Mouse (Mus musculus) intestine, postnatal 0 days (tissue): ENCODE measurements around the gene Hoxa6. TPM values are rescaled to one million over a fixed set of nuclear protein-coding genes. Genes with fewer than 3 reads are reported as not detected.

Experiments
- ATAC-seq: fragments of 200-750 bp; cut with Nextera tagmentation; 2 replicates; pipeline ENCODE4 v1.8.0; 2017; ENCODE audit warnings: mild to moderate bottlenecking, moderate TSS enrichment, moderate library complexity
- H3K27ac ChIP-seq: fragments of 300-500 bp; sonication (generic); 2 replicates; pipeline ENCODE4 v1.5.1; 2014; ENCODE audit warnings: mild to moderate bottlenecking, low read depth, low read length, moderate library complexity
- H3K27me3 ChIP-seq: fragments of 300-500 bp; sonication (generic); replicated peaks from 2 replicates; pipeline ENCODE4 v1.6.1; 2014; ENCODE audit warnings: low read length, mixed read lengths; ENCODE audit not compliant: control insufficient read depth, insufficient read depth
- H3K36me3 ChIP-seq: fragments of 300-500 bp; sonication (generic); 2 replicates; pipeline ENCODE4 v1.6.1; 2014; ENCODE audit warnings: mild to moderate bottlenecking, moderate library complexity; ENCODE audit not compliant: control insufficient read depth, insufficient read depth
- H3K4me1 ChIP-seq: fragments of 300-500 bp; sonication (generic); replicated peaks from 2 replicates; pipeline ENCODE4 v1.6.1; 2014; ENCODE audit warnings: antibody characterized with exemption, low read length, mixed read lengths; ENCODE audit not compliant: control insufficient read depth, insufficient read depth
- H3K4me2 ChIP-seq: fragments of 300-500 bp; sonication (generic); replicated peaks from 2 replicates; pipeline ENCODE4 v1.6.1; 2014; ENCODE audit warnings: low read depth, mild to moderate bottlenecking, moderate library complexity
- H3K4me3 ChIP-seq: fragments of 300-500 bp; sonication (generic); 2 replicates; pipeline ENCODE4 v1.5.1; 2014; ENCODE audit warnings: low read depth, low read length
- H3K9ac ChIP-seq: fragments of 300-500 bp; sonication (generic); 2 replicates; pipeline ENCODE4 v1.6.1; 2014; ENCODE audit warnings: mild to moderate bottlenecking, low read depth, low read length
- H3K9me3 ChIP-seq: fragments of 300-500 bp; sonication (generic); 2 replicates; pipeline ENCODE4 v1.6.1; 2016; ENCODE audit warnings: mixed run types; ENCODE audit not compliant: control insufficient read depth
- CTCF ChIP-seq: sonication (generic); IDR thresholded peaks from 2 replicates; pipeline ENCODE4 v1.5.1; 2016; ENCODE audit warnings: low read depth, mild to moderate bottlenecking, control low read depth, antibody characterized with exemption, moderate library complexity
- WGBS: fragments of 180-500 bp; shearing (Covaris S2); extraction: QIAGEN DNeasy Blood & Tissue Kit; methylation state at CpG from one replicate; pipeline ENCODE4 v1.1.7; 2014; 5-methylcytosine and 5-hydroxymethylcytosine counted together
- polyA plus RNA-seq: library from polyadenylated mRNA; unstranded; fragments of >200 nt; fragmentation: Nextera tagmentation; extraction: Ambion mirVana; gene quantifications from 2 replicates; pipeline ENCODE4 v1.2.1, GENCODE M21; 2015

Gene Hoxa6
- 0.76 and 0.81 TPM in 2 replicates for polyA plus RNA-seq

GRCm38 (mm10) chr6:52208072-52208867, at the start of gene Hoxa6:
Gene Hoxa6 (minus strand): TSS chr6:52208722.
- Histone ChIP-seq H3K27ac (peak within 1 kb of the TSS; percentile 35; the same call in 1 of the 2 replicates), H3K27me3 (peaks cover 88% of the 10 kb centered on the region), H3K4me1 (no peaks in the 10 kb centered on the region), H3K9me3 (no peaks in the 10 kb centered on the region), H3K9ac (peak within 1 kb of the TSS; percentile 46), H3K36me3 (no peaks in the 10 kb centered on the region), H3K4me3 (peak within 1 kb of the TSS; percentile 37), H3K4me2 (peak within 1 kb of the TSS; percentile 66)
- WGBS, result 8% methylated on average over 47 of the region's 47 CpGs
- no peak for TF ChIP-seq CTCF
- no peak for ATAC-seq

- Histone ChIP-seq H3K36me3 (no peaks in the 10 kb centered on the region), H3K27ac (no peak overlapping the region), H3K9me3 (no peaks in the 10 kb centered on the region), H3K4me3 (no peak overlapping the region), H3K4me2 (no peak overlapping the region), H3K27me3 (peaks cover 86% of the 10 kb centered on the region), H3K9ac (no peak overlapping the region), H3K4me1 (no peaks in the 10 kb centered on the region)
- TF ChIP-seq CTCF, result peak; percentile 87
- 4% methylated on average over 6 of the region's 6 CpGs for WGBS
- no peak for ATAC-seq
These were observed 48.4 kb upstream of the Hoxa6 start for GRCm38 (mm10) chr6:52256956-52257355.

GRCm38 (mm10) chr6:52253511-52254500, 45.3 kb upstream of the Hoxa6 start:
- Histone ChIP-seq H3K9me3 (no peaks in the 10 kb centered on the region), H3K36me3 (no peaks in the 10 kb centered on the region), H3K4me2 (peak overlapping the region; percentile 28), H3K4me3 (peak overlapping the region; percentile 3; the same call in 1 of the 2 replicates), H3K4me1 (no peaks in the 10 kb centered on the region), H3K27ac (no peak overlapping the region), H3K9ac (no peak overlapping the region), H3K27me3 (peaks cover 93% of the 10 kb centered on the region)
- 2% methylated on average over 59 of the region's 59 CpGs for WGBS
- no peak for TF ChIP-seq CTCF
- ATAC-seq, result 0 out of 2 replicates have a peak, but pooled peaks have one; percentile 16

- peaks cover 93% of the 10 kb centered on the region for H3K27me3 ChIP-seq
- H3K4me2 ChIP-seq, result peak overlapping the region; percentile 28; the same call in 1 of the 2 replicates
- peak overlapping the region; percentile 1; the same call in 1 of the 2 replicates for H3K4me3 ChIP-seq
- H3K27ac ChIP-seq, result no peak overlapping the region
- no peak for ATAC-seq
- 3% methylated on average over 35 of the region's 35 CpGs for WGBS
- H3K9me3 ChIP-seq, result no peaks in the 10 kb centered on the region
- no peaks in the 10 kb centered on the region for H3K4me1 ChIP-seq
- no peak overlapping the region for H3K9ac ChIP-seq
- TF ChIP-seq CTCF, result no peak
- H3K36me3 ChIP-seq, result no peaks in the 10 kb centered on the region
These were observed 44.4 kb upstream of the Hoxa6 start for GRCm38 (mm10) chr6:52252775-52253376.

- 3% methylated on average over 24 of the region's 24 CpGs for WGBS
- Histone ChIP-seq H3K4me1 (no peaks in the 10 kb centered on the region), H3K9me3 (no peaks in the 10 kb centered on the region), H3K36me3 (no peaks in the 10 kb centered on the region), H3K27me3 (peaks cover 94% of the 10 kb centered on the region), H3K4me3 (peak overlapping the region; percentile 1; the same call in 1 of the 2 replicates), H3K4me2 (0 out of 2 replicates have a peak overlapping the region, but pooled peaks have one; percentile 28), H3K9ac (no peak overlapping the region), H3K27ac (no peak overlapping the region)
- no peak for TF ChIP-seq CTCF
- ATAC-seq, result no peak
These were observed 43.7 kb upstream of the Hoxa6 start for GRCm38 (mm10) chr6:52252016-52252774.
